Mouse (Mus musculus): ENCODE results near the gene Isoc2b. TPM values are rescaled to one million over a fixed set of nuclear protein-coding genes. Genes with fewer than 3 reads are reported as not detected.
A peak's percentile ranks its signal among the peaks of the same experiment; 100 is the strongest.

The Isoc2b gene
- polyA plus RNA-seq, 2 experiments: 7.4 to 9.7 TPM

DNA sequence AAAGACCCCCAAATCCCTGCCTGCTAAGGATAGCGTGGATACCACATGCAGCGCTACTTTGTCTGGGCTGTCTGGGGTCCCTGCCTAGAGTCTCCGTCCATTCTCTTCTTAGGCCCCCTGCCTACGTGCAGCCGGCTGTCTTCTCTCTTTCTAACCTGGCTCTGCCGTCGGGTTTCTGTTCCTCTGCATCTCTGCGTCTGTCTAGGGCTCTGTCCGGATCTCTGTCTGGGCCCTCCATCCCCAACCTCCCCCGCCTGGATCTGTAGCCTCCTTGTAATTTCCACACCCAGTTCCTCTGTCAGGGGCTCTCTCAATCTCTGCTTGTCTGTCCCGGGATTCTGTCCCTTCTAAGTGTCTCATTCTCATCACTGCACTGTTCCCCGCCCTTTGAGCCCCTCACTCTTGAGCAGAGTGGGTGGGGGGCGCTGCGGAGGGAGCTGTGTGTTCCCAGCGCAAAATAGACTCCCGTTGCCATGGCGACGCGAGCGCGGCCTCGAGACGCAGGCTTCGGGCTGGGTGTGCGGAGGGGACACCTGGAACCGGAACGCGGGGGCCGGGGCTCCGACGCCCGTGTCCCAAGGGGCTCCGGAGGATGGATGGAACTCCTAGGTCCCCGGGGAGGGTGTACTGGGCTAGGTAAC lies 26.3 kb downstream of the Isoc2b start:
- peak overlapping the region; percentile 42 for H3K4me3 ChIP-seq (replicated peaks; ENCODE audit: low read length)
- DNase-seq (ENCODE audit: low spot score) (no peak), ATAC-seq (ENCODE audit: low FRiP score, low read depth) (0 out of 2 replicates have a peak, but pooled peaks have one; percentile 17)
- under 1% methylated on average over 34 of the region's 34 CpGs for WGBS
- H3K4me1 ChIP-seq (ENCODE audit: control insufficient read depth, insufficient read depth, low read length): peaks cover 11% of the 10 kb centered on the region
- H3K27ac ChIP-seq (replicated peaks; ENCODE audit: low read depth, low read length): no peak overlapping the region
- TF ChIP-seq POLR2A (IDR thresholded peaks at IDR 0.05; ENCODE audit: borderline replicate concordance, extremely low read depth, insufficient read depth, insufficient read length): no peak
- H3K36me3 ChIP-seq (ENCODE audit: control insufficient read depth, insufficient read depth, low read length): no peaks in the 10 kb centered on the region
- H3K27me3 ChIP-seq (ENCODE audit: control insufficient read depth, insufficient read depth, low read length): peaks cover 53% of the 10 kb centered on the region
- H3K9ac ChIP-seq (ENCODE audit: low read depth, low read length, severe bottlenecking): peak overlapping the region; percentile 38; the same call in 1 of the 2 replicates
- no peaks in the 10 kb centered on the region for H3K9me3 ChIP-seq (ENCODE audit: control insufficient read depth, low read length)
- peak overlapping the region; percentile 81 for H3K4me2 ChIP-seq (replicated peaks; ENCODE audit: low read depth, low read length, severe bottlenecking)

DNA sequence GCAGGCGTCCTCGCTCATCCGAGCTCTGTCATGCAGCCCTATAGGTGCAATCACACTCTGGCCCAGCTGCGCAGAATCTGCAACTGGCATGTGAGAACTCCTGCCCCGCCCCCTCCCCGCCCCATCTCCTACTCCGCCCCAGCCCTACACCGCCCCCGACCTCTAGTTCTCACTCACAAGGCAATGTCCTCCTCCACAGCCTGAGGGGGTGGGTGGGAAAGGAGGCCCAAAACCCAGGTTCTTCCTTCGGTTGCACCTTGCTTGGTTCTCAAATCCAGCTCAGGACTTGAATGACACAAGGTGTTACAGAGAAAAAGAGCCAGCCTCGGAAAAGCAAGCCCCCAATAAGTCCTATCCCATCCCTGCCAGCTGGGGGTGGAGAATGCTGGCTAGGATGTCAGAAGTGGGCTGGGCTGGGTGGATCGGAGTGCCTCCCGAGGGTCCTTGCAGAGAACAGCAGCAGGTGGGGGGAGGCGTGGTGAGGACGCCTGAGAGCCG lies 27.4 kb downstream of the Isoc2b start:
- ATAC-seq (ENCODE audit: low FRiP score, low read depth): peak; percentile 62
- 1% methylated on average over 16 of the region's 16 CpGs for WGBS
- peaks cover 57% of the 10 kb centered on the region for H3K27me3 ChIP-seq (ENCODE audit: control insufficient read depth, insufficient read depth, low read length)
- peaks cover 11% of the 10 kb centered on the region for H3K4me1 ChIP-seq (ENCODE audit: control insufficient read depth, insufficient read depth, low read length)
- H3K9ac ChIP-seq (ENCODE audit: low read depth, low read length, severe bottlenecking): no peak overlapping the region
- peak; percentile 49 for DNase-seq (ENCODE audit: low spot score)
- no peaks in the 10 kb centered on the region for H3K36me3 ChIP-seq (ENCODE audit: control insufficient read depth, insufficient read depth, low read length)
- no peak overlapping the region for H3K27ac ChIP-seq (replicated peaks; ENCODE audit: low read depth, low read length)
- H3K4me2 ChIP-seq (replicated peaks; ENCODE audit: low read depth, low read length, severe bottlenecking): peak overlapping the region; percentile 25
- peak overlapping the region; percentile 7; the same call in 1 of the 2 replicates for H3K4me3 ChIP-seq (replicated peaks; ENCODE audit: low read length)
- H3K9me3 ChIP-seq (ENCODE audit: control insufficient read depth, low read length): no peaks in the 10 kb centered on the region
- TF ChIP-seq POLR2A (IDR thresholded peaks at IDR 0.05; ENCODE audit: borderline replicate concordance, extremely low read depth, insufficient read depth, insufficient read length): no peak

DNA sequence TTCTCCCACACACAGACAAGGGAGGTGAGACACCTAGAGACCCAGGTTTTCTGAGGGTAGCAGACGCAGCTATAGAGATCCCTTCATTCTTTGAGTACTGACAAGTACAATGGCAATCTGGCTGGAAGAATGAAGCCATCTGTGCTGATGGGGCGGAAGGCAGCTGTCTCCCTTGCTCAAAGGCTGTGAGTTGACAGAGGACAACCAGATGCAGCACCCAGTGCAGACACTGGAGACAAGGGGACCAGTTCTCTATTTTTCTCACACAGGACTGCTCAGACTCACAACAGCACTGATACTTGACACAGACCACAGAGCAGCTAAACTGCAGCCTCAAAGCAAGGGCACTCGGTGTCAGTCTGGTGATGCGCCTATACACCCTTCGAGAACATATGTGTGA lies 28.0 kb downstream of the Isoc2b start:
- H3K27ac ChIP-seq (replicated peaks; ENCODE audit: low read depth, low read length): no peak overlapping the region
- H3K4me3 ChIP-seq (replicated peaks; ENCODE audit: low read length): peak overlapping the region; percentile 7; the same call in 1 of the 2 replicates
- H3K27me3 ChIP-seq (ENCODE audit: control insufficient read depth, insufficient read depth, low read length): peaks cover 63% of the 10 kb centered on the region
- WGBS: 59% methylated on average over 5 of the region's 5 CpGs
- DNase-seq (ENCODE audit: low spot score) (no peak), ATAC-seq (ENCODE audit: low FRiP score, low read depth) (no peak)
- no peaks in the 10 kb centered on the region for H3K36me3 ChIP-seq (ENCODE audit: control insufficient read depth, insufficient read depth, low read length)
- H3K4me2 ChIP-seq (replicated peaks; ENCODE audit: low read depth, low read length, severe bottlenecking): no peak overlapping the region
- TF ChIP-seq POLR2A (IDR thresholded peaks at IDR 0.05; ENCODE audit: borderline replicate concordance, extremely low read depth, insufficient read depth, insufficient read length): no peak
- peaks cover 11% of the 10 kb centered on the region for H3K4me1 ChIP-seq (ENCODE audit: control insufficient read depth, insufficient read depth, low read length)
- no peaks in the 10 kb centered on the region for H3K9me3 ChIP-seq (ENCODE audit: control insufficient read depth, low read length)
- H3K9ac ChIP-seq (ENCODE audit: low read depth, low read length, severe bottlenecking): no peak overlapping the region

DNA sequence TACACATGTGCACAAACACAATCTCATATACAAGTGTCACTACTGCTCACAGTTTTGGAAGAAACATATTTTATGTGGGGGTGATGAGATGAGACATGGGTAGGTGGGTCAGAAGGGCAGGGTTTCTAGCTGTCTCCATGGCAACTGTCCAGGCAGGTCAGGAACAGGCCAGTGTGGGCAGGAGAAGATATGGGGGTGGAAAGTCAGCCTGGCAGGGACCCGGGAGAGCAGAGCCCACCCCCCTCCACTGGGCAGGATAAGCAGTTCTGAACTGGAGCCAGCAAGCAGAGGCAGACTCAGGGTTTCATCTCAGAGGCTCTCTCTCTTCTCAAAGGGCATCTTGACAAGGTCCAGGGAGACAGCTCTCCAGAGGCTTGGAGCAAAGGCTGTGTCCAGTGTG lies 32.4 kb downstream of the Isoc2b start:
- peaks cover 60% of the 10 kb centered on the region for H3K27me3 ChIP-seq (ENCODE audit: control insufficient read depth, insufficient read depth, low read length)
- H3K4me3 ChIP-seq (replicated peaks; ENCODE audit: low read length): no peak overlapping the region
- H3K4me1 ChIP-seq (ENCODE audit: control insufficient read depth, insufficient read depth, low read length): peaks cover 4% of the 10 kb centered on the region; the same call in 1 of the 2 replicates
- no peak for DNase-seq (ENCODE audit: low spot score)
- 25% methylated on average over 1 of the region's 1 CpGs for WGBS
- no peak overlapping the region for H3K27ac ChIP-seq (replicated peaks; ENCODE audit: low read depth, low read length)
- ATAC-seq (ENCODE audit: low FRiP score, low read depth): no peak
- H3K9ac ChIP-seq (ENCODE audit: low read depth, low read length, severe bottlenecking): no peak overlapping the region
- no peaks in the 10 kb centered on the region for H3K36me3 ChIP-seq (ENCODE audit: control insufficient read depth, insufficient read depth, low read length)
- TF ChIP-seq POLR2A (IDR thresholded peaks at IDR 0.05; ENCODE audit: borderline replicate concordance, extremely low read depth, insufficient read depth, insufficient read length): no peak
- H3K4me2 ChIP-seq (replicated peaks; ENCODE audit: low read depth, low read length, severe bottlenecking): no peak overlapping the region
- no peaks in the 10 kb centered on the region for H3K9me3 ChIP-seq (ENCODE audit: control insufficient read depth, low read length)

DNA sequence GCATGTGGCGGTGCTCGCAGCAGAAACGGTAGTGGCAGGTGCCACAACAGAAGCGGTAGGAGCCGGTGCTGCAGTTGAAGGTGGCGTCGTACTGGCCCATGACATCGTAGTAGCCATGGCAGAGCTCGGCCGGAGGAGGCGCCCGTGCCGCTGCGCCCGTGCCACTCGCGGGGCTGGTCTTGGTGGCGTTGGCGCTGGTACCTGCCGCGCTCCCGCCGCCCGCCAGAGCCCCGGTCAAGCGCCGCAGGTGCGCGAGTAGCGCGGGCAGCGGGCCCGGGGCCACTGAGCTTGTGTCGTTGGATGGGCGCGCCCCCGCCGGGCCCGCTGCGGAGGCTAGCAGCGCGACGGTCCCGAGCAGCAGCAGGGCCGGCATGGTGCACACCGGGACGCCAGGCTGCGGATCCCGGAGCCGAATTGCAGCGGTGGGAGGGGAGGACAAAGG lies 33.7 kb downstream of the Isoc2b start:
- no peaks in the 10 kb centered on the region for H3K36me3 ChIP-seq (ENCODE audit: control insufficient read depth, insufficient read depth, low read length)
- H3K4me2 ChIP-seq (replicated peaks; ENCODE audit: low read depth, low read length, severe bottlenecking): peak overlapping the region; percentile 80
- H3K9ac ChIP-seq (ENCODE audit: low read depth, low read length, severe bottlenecking): peak overlapping the region; percentile 40; the same call in 1 of the 2 replicates
- no peak for TF ChIP-seq POLR2A (IDR thresholded peaks at IDR 0.05; ENCODE audit: borderline replicate concordance, extremely low read depth, insufficient read depth, insufficient read length)
- H3K27ac ChIP-seq (replicated peaks; ENCODE audit: low read depth, low read length): no peak overlapping the region
- DNase-seq (ENCODE audit: low spot score): no peak
- peaks cover 4% of the 10 kb centered on the region; the same call in 1 of the 2 replicates for H3K4me1 ChIP-seq (ENCODE audit: control insufficient read depth, insufficient read depth, low read length)
- peak overlapping the region; percentile 43 for H3K4me3 ChIP-seq (replicated peaks; ENCODE audit: low read length)
- WGBS: 0% methylated on average over 43 of the region's 51 CpGs
- no peak for ATAC-seq (ENCODE audit: low FRiP score, low read depth)
- peaks cover 54% of the 10 kb centered on the region for H3K27me3 ChIP-seq (ENCODE audit: control insufficient read depth, insufficient read depth, low read length)
- no peaks in the 10 kb centered on the region for H3K9me3 ChIP-seq (ENCODE audit: control insufficient read depth, low read length)
